Mouse (Mus musculus): ENCODE results near the gene Pdha1. TPM values are rescaled to one million over a fixed set of nuclear protein-coding genes. Genes with fewer than 3 reads are reported as not detected.
A peak's percentile ranks its signal among the peaks of the same experiment; 100 is the strongest.

Pdha1 gene
- polyA plus RNA-seq, 1 experiment = 62.8 TPM

DNA sequence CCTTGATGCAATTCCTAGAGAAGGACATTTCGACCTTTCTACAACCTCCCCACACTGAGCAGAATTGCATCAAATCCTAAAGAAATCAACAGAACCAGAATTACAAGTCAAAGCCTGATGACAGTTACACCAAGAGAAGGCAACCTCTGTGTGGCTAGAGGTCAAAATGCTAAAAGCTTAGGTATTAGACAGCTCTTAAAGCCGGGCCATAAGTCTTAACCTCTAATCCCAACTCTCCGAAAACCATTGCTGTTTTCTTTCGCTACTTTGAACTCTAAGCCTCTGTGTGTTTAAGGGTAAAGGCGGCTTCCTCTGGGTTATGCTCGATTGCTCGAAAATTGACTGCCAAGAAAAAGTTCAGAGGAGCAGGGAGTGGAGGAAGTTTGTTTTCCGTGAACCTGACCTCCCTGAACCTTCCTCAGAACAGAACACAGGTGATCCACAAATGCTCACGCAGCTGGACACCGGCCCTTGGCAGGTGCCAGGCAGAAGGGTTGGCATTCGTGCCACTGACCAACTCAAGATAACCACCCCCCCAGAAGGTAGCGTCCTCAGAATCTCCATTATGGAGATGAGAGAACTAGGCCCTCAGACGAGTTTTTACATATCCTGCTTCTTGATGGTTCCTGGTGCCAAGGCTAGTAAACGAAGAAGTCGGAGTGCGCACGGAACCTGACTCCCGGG is 894 bp downstream of the Pdha1 start:
- Histone ChIP-seq H3K4me1 (ENCODE audit: control insufficient read depth, insufficient read depth, low read length) (no peaks in the 10 kb centered on the region; the same call in 1 of the 2 replicates), H3K4me3 (replicated peaks; ENCODE audit: extremely low read depth, low read depth, low read length) (peak overlapping the region; percentile 82)
- no peak for DNase-seq
- no peak for TF ChIP-seq POLR2A (IDR thresholded peaks at IDR 0.05; ENCODE audit: borderline replicate concordance, extremely low read depth, low read depth, low read length)
- no peak for TF ChIP-seq CTCF (IDR thresholded peaks at IDR 0.05; ENCODE audit: insufficient read depth, low read length)
- 35% methylated on average over 18 of the region's 18 CpGs for WGBS

DNA sequence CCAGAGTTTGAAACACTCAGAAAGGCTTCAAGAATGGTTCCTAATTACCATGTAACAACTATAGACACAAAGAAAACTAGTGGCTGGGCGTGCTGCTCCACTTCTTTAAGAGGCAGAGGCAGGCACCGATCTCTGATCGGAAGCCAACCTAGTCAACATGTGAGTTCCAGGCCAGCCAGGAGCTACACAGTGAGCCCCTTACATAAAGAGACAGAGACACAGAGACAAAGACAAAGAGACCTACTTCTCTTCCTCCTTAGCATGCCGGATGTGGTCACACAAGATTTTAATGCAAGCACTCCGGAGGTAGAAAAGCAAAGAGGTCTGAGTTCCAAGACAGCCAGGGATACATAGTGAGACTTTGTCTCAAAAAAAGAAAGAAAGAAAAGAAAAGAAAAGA is 2.1 kb downstream of the Pdha1 start:
- no peak for DNase-seq
- TF ChIP-seq CTCF (IDR thresholded peaks at IDR 0.05; ENCODE audit: insufficient read depth, low read length) (no peak), POLR2A (IDR thresholded peaks at IDR 0.05; ENCODE audit: borderline replicate concordance, extremely low read depth, low read depth, low read length) (no peak)
- Histone ChIP-seq H3K4me1 (ENCODE audit: control insufficient read depth, insufficient read depth, low read length) (no peaks in the 10 kb centered on the region; the same call in 1 of the 2 replicates), H3K4me3 (replicated peaks; ENCODE audit: extremely low read depth, low read depth, low read length) (peak overlapping the region; percentile 5)
- 42% methylated on average over 5 of the region's 5 CpGs for whole genome bisulfite sequencing

DNA sequence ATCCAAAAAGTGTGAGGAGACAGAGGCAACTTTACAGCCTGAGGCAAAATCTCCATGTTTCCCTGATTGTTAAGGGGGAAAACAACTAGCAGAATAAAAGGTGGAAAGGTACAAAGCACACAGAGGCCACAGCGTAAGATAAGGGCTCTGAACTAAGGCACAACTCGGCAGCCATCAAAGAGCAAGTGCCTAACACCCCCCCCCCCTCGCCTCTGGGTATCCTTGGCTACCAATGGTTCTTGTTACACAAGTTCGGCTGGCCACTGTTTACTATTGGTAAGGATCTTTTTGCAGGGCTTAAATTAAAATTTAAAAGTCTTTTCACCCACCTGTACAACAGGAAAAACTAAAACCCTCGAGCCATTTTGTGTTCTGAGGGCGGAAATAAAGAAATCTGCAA is 2.5 kb downstream of the Pdha1 start:
- no peaks in the 10 kb centered on the region; the same call in 1 of the 2 replicates for H3K4me1 ChIP-seq (ENCODE audit: control insufficient read depth, insufficient read depth, low read length)
- no peak overlapping the region for H3K4me3 ChIP-seq (replicated peaks; ENCODE audit: extremely low read depth, low read depth, low read length)
- TF ChIP-seq POLR2A (IDR thresholded peaks at IDR 0.05; ENCODE audit: borderline replicate concordance, extremely low read depth, low read depth, low read length) (no peak), CTCF (IDR thresholded peaks at IDR 0.05; ENCODE audit: insufficient read depth, low read length) (no peak)
- DNase-seq = no peak
- WGBS = 44% methylated on average over 6 of the region's 6 CpGs

GRCm38 (mm10) chrX:160134136-160134843 is 3.9 kb downstream of the Pdha1 start:
- Histone ChIP-seq H3K4me1 (ENCODE audit: control insufficient read depth, insufficient read depth, low read length) (no peaks in the 10 kb centered on the region; the same call in 1 of the 2 replicates), H3K4me3 (replicated peaks; ENCODE audit: extremely low read depth, low read depth, low read length) (no peak overlapping the region)
- WGBS = 66% methylated on average over 11 of the region's 11 CpGs
- TF ChIP-seq POLR2A (IDR thresholded peaks at IDR 0.05; ENCODE audit: borderline replicate concordance, extremely low read depth, low read depth, low read length) (no peak), CTCF (IDR thresholded peaks at IDR 0.05; ENCODE audit: insufficient read depth, low read length) (no peak)
- DNase-seq = no peak

DNA sequence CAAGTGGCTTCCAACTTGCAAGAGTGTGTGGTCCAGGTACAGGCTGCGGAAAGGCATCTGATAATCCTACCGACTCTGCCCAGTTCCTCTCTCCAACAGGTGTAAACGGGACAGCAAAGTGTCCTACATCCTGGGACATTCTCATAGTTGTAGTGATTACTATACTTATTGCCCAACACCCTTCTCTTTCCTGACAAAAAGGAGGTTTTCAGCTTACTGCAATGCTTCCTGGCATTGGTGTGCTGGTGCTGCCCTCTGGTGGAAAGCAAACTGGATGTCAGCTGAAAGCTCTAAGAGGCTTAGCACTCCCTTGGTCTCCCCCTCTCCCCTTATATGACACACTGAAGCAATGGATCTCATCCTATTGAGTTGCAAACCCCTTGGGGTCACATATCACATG is 21.6 kb downstream of the Pdha1 start:
- DNase-seq = peak; percentile 29
- TF ChIP-seq POLR2A (IDR thresholded peaks at IDR 0.05; ENCODE audit: borderline replicate concordance, extremely low read depth, low read depth, low read length) (no peak), CTCF (IDR thresholded peaks at IDR 0.05; ENCODE audit: insufficient read depth, low read length) (peak; percentile 76)
- no peak overlapping the region for H3K4me3 ChIP-seq (replicated peaks; ENCODE audit: extremely low read depth, low read depth, low read length)
- H3K4me1 ChIP-seq (ENCODE audit: control insufficient read depth, insufficient read depth, low read length) = no peaks in the 10 kb centered on the region
- WGBS = 75% methylated on average over 3 of the region's 3 CpGs

GRCm38 (mm10) chrX:160116074-160116473 is 22.1 kb downstream of the Pdha1 start:
- DNase-seq = no peak
- no peak for TF ChIP-seq CTCF (IDR thresholded peaks at IDR 0.05; ENCODE audit: insufficient read depth, low read length)
- TF ChIP-seq POLR2A (IDR thresholded peaks at IDR 0.05; ENCODE audit: borderline replicate concordance, extremely low read depth, low read depth, low read length) = no peak
- H3K4me1 ChIP-seq (ENCODE audit: control insufficient read depth, insufficient read depth, low read length) = no peaks in the 10 kb centered on the region
- H3K4me3 ChIP-seq (replicated peaks; ENCODE audit: extremely low read depth, low read depth, low read length) = no peak overlapping the region

DNA sequence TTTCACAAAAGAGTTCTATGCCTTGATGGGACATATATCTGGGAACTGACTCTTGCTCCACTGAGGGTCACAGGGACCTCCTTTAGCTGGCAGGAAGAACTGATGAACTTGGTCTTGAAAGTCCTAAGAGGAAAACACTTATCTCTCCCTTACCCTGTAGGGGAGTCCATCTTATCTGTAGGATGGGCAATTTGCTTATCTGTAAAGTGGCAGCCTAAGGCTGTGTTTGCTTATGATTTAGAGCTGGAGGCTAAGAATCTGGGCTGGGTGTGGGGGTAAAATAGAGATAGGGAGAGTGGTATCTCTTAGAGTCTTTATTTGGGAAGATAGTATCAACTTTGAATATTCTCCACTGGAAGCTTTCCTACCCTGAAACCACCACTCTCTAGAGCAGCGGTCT is 24.4 kb downstream of the Pdha1 start:
- DNase-seq = no peak
- Histone ChIP-seq H3K4me1 (ENCODE audit: control insufficient read depth, insufficient read depth, low read length) (no peaks in the 10 kb centered on the region), H3K4me3 (replicated peaks; ENCODE audit: extremely low read depth, low read depth, low read length) (no peak overlapping the region)
- WGBS = 83% methylated on average over 1 of the region's 1 CpGs
- no peak for TF ChIP-seq CTCF (IDR thresholded peaks at IDR 0.05; ENCODE audit: insufficient read depth, low read length)
- no peak for TF ChIP-seq POLR2A (IDR thresholded peaks at IDR 0.05; ENCODE audit: borderline replicate concordance, extremely low read depth, low read depth, low read length)

- TF ChIP-seq CTCF (IDR thresholded peaks at IDR 0.05; ENCODE audit: insufficient read depth, low read length) (no peak), POLR2A (IDR thresholded peaks at IDR 0.05; ENCODE audit: borderline replicate concordance, extremely low read depth, low read depth, low read length) (no peak)
- no peak for DNase-seq
- no peaks in the 10 kb centered on the region for H3K4me1 ChIP-seq (ENCODE audit: control insufficient read depth, insufficient read depth, low read length)
- no peak overlapping the region for H3K4me3 ChIP-seq (replicated peaks; ENCODE audit: extremely low read depth, low read depth, low read length)
- WGBS = 44% methylated on average over 4 of the region's 4 CpGs
Observed at GRCm38 (mm10) chrX:160107817-160108216, 30.4 kb downstream of the Pdha1 start.

GRCm38 (mm10) chrX:160091973-160092372 is 46.2 kb downstream of the Pdha1 start:
- no peak for DNase-seq
- Histone ChIP-seq H3K4me1 (ENCODE audit: control insufficient read depth, insufficient read depth, low read length) (no peaks in the 10 kb centered on the region), H3K4me3 (replicated peaks; ENCODE audit: extremely low read depth, low read depth, low read length) (no peak overlapping the region)
- TF ChIP-seq POLR2A (IDR thresholded peaks at IDR 0.05; ENCODE audit: borderline replicate concordance, extremely low read depth, low read depth, low read length) (no peak), CTCF (IDR thresholded peaks at IDR 0.05; ENCODE audit: insufficient read depth, low read length) (no peak)
- WGBS = 43% methylated on average over 1 of the region's 1 CpGs

Other genes starting within 250 kb of the Pdha1 start
- gene Map3k15, start 150.0 kb downstream of the Pdha1 start, polyA plus RNA-seq (2012; rRNA removed) = 0.77 and 1.2 TPM in 2 replicates